Mouse (Mus musculus) kidney, adult 18-20 months (tissue): ENCODE results near the gene Mapk11.

Experiments
- DNase-seq: peaks from one replicate; pipeline ENCODE4 v3.0.0; 2021

Gene Mapk11

GRCm38 (mm10) chr15:89173024-89173905 is 23.8 kb upstream of the Mapk11 start:
- peak; percentile 82 for DNase-seq

GRCm38 (mm10) chr15:89172276-89172935 is 23.0 kb upstream of the Mapk11 start:
- no peak for DNase-seq

GRCm38 (mm10) chr15:89171526-89172051 is 22.2 kb upstream of the Mapk11 start:
- no peak for DNase-seq

GRCm38 (mm10) chr15:89170102-89170501 is 20.7 kb upstream of the Mapk11 start:
- DNase-seq: peak; percentile 72

- DNase-seq: peak; percentile 94
These were observed 20.0 kb upstream of the Mapk11 start for GRCm38 (mm10) chr15:89169431-89169830.

GRCm38 (mm10) chr15:89168922-89169321 is 19.5 kb upstream of the Mapk11 start:
- DNase-seq: no peak

GRCm38 (mm10) chr15:89165478-89165877 is 16.1 kb upstream of the Mapk11 start:
- no peak for DNase-seq

- no peak for DNase-seq
These were observed 12.0 kb upstream of the Mapk11 start for GRCm38 (mm10) chr15:89161397-89161796.

- DNase-seq: no peak
These were observed 9.1 kb upstream of the Mapk11 start for GRCm38 (mm10) chr15:89158516-89158915.

GRCm38 (mm10) chr15:89157954-89158353 is 8.5 kb upstream of the Mapk11 start:
- peak; percentile 77 for DNase-seq

- no peak for DNase-seq
These were observed 2.9 kb upstream of the Mapk11 start for GRCm38 (mm10) chr15:89152312-89152711.

GRCm38 (mm10) chr15:89150041-89150390 is 588 bp upstream of the Mapk11 start:
- DNase-seq: peak; percentile 40

- DNase-seq: no peak
These were observed 745 bp downstream of the Mapk11 start for GRCm38 (mm10) chr15:89148496-89149270.

- DNase-seq: no peak
These were observed 1.5 kb downstream of the Mapk11 start for GRCm38 (mm10) chr15:89147895-89148294.

GRCm38 (mm10) chr15:89147456-89147855 is 2.0 kb downstream of the Mapk11 start:
- DNase-seq: no peak

- DNase-seq: peak; percentile 30
These were observed 2.4 kb downstream of the Mapk11 start for GRCm38 (mm10) chr15:89147024-89147423.

GRCm38 (mm10) chr15:89146537-89146936 is 2.9 kb downstream of the Mapk11 start:
- DNase-seq: peak; percentile 52

- no peak for DNase-seq
These were observed 3.5 kb downstream of the Mapk11 start for GRCm38 (mm10) chr15:89145813-89146350.

- no peak for DNase-seq
These were observed 4.5 kb downstream of the Mapk11 start for GRCm38 (mm10) chr15:89144965-89145364.

- DNase-seq: no peak
These were observed 6.3 kb downstream of the Mapk11 start for GRCm38 (mm10) chr15:89143134-89143533.

- DNase-seq: peak; percentile 26
These were observed 7.5 kb downstream of the Mapk11 start for GRCm38 (mm10) chr15:89141905-89142304.

GRCm38 (mm10) chr15:89141443-89141842 is 8.0 kb downstream of the Mapk11 start:
- no peak for DNase-seq
